Mouse (Mus musculus) ZHBTc4 (cell line): ENCODE measurements around the gene Ppfibp2.

Experiments
- DNase-seq: peaks from one replicate; pipeline ENCODE4 v3.0.0-alpha.2; 2011; ENCODE audit warnings: low read depth, low spot score

The Ppfibp2 gene

GRCm38 (mm10) chr7:107757308-107758151 is 162.5 kb downstream of the Ppfibp2 start, which contains the start of gene Cyb5r2:
TSS of gene Cyb5r2 (minus strand) at chr7:107758032.
- peak; percentile 78 for DNase-seq

- DNase-seq, result peak; percentile 60
Observed at GRCm38 (mm10) chr7:107770812-107771211, 175.8 kb downstream of the Ppfibp2 start.

DNA sequence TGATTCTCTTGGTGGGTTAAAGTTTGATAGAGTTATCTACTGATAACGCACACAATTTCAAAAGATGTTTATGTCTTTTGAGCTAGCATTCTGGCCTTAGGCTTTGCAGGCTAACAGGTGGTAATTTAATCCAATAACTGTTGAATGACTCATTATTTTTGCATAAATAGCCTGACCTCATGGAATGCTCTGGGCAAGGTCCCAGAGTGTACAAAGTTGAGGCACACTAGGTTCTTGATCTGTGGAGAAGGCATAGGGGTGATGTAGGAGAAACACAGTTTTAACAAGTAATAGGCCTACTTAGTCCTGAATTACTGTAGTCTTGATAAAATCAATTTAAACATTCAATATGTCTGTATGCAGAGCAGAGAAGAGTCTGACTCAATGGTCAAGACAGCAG is 183.2 kb downstream of the Ppfibp2 start:
- DNase-seq, result no peak

DNA sequence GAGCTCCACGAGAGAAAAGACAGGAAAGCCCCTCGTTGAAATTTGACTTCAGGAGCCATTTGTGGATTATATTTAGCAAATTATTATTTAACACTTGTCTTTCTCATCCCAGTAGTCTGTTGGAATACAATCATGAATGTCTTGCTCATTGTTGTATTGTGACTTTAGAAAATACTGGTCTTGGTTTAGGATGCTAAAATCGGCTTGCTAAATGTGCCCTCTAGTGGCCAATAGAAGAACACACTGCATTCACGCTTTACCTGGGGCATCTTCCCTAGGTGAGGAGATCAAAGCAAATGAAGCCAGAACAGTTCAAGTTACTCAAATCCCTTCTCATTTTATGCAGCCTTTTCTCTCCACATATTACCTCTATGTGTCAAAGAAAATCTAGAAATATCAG is 184.6 kb downstream of the Ppfibp2 start:
- DNase-seq, result peak; percentile 53

GRCm38 (mm10) chr7:107787977-107788620 is 193.1 kb downstream of the Ppfibp2 start:
- DNase-seq, result peak; percentile 51

DNA sequence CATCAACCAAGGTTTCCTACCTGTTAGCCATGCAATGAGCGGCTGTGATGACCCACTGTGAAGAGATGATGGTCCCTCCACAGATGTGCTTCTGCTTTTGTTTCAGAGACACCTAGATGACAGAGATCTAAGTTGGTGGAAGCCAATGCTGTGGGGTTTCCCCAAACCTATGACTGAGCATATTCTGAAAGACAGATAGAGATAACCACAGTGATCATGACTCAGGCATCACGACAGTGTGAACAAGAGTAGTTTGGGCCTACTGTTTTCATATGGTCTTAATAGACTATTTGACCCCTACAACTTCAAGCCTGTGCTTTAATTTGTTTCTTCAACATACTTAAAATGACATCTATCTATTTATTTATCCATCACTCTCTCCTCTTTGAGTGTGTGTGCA is 201.5 kb downstream of the Ppfibp2 start:
- DNase-seq, result no peak
